Mouse (Mus musculus) intestine, postnatal 0 days (tissue): ENCODE data around the gene Gm813. TPM values are rescaled to one million over a fixed set of nuclear protein-coding genes. Genes with fewer than 3 reads are reported as not detected.

ENCODE experiments used
- ATAC-seq: fragments of 200-750 bp; cut with Nextera tagmentation; 2 replicates; pipeline ENCODE4 v1.8.0; 2017; ENCODE audit warnings: mild to moderate bottlenecking, moderate TSS enrichment, moderate library complexity
- H3K27ac ChIP-seq: fragments of 300-500 bp; sonication (generic); 2 replicates; pipeline ENCODE4 v1.5.1; 2014; ENCODE audit warnings: mild to moderate bottlenecking, low read depth, low read length, moderate library complexity
- H3K27me3 ChIP-seq: fragments of 300-500 bp; sonication (generic); replicated peaks from 2 replicates; pipeline ENCODE4 v1.6.1; 2014; ENCODE audit warnings: low read length, mixed read lengths; ENCODE audit not compliant: control insufficient read depth, insufficient read depth
- H3K36me3 ChIP-seq: fragments of 300-500 bp; sonication (generic); 2 replicates; pipeline ENCODE4 v1.6.1; 2014; ENCODE audit warnings: mild to moderate bottlenecking, moderate library complexity; ENCODE audit not compliant: control insufficient read depth, insufficient read depth
- H3K4me1 ChIP-seq: fragments of 300-500 bp; sonication (generic); replicated peaks from 2 replicates; pipeline ENCODE4 v1.6.1; 2014; ENCODE audit warnings: antibody characterized with exemption, low read length, mixed read lengths; ENCODE audit not compliant: control insufficient read depth, insufficient read depth
- H3K4me2 ChIP-seq: fragments of 300-500 bp; sonication (generic); replicated peaks from 2 replicates; pipeline ENCODE4 v1.6.1; 2014; ENCODE audit warnings: low read depth, mild to moderate bottlenecking, moderate library complexity
- H3K4me3 ChIP-seq: fragments of 300-500 bp; sonication (generic); 2 replicates; pipeline ENCODE4 v1.5.1; 2014; ENCODE audit warnings: low read depth, low read length
- H3K9ac ChIP-seq: fragments of 300-500 bp; sonication (generic); 2 replicates; pipeline ENCODE4 v1.6.1; 2014; ENCODE audit warnings: mild to moderate bottlenecking, low read depth, low read length
- H3K9me3 ChIP-seq: fragments of 300-500 bp; sonication (generic); 2 replicates; pipeline ENCODE4 v1.6.1; 2016; ENCODE audit warnings: mixed run types; ENCODE audit not compliant: control insufficient read depth
- CTCF ChIP-seq: sonication (generic); IDR thresholded peaks from 2 replicates; pipeline ENCODE4 v1.5.1; 2016; ENCODE audit warnings: low read depth, mild to moderate bottlenecking, control low read depth, antibody characterized with exemption, moderate library complexity
- WGBS: fragments of 180-500 bp; shearing (Covaris S2); extraction: QIAGEN DNeasy Blood & Tissue Kit; methylation state at CpG from one replicate; pipeline ENCODE4 v1.1.7; 2014; 5-methylcytosine and 5-hydroxymethylcytosine counted together
- polyA plus RNA-seq: library from polyadenylated mRNA; unstranded; fragments of >200 nt; fragmentation: Nextera tagmentation; extraction: Ambion mirVana; gene quantifications from 2 replicates; pipeline ENCODE4 v1.2.1, GENCODE M21; 2015

Gm813 gene
- polyA plus RNA-seq, 1 experiment from 2014 or later, result not detected

DNA sequence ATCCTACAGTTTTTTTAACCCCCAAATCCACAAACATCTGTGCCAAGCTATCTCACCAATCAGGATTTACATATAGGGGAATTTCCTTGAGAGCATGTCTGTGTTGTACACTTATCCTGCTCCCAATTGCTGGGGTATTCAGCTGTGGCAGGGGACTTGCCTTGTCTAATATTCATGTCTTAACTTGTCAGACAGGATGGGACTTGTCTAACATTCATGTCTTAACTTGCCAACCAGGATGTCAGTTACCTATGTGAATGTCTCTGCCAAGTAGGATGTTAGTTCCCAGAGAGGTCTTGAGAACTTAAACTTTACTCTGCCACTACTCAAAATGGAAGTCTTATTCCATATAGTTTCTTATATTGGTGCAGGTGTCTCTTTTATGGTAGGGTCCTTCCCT lies 27.3 kb downstream of the Gm813 start:
- peaks cover 10% of the 10 kb centered on the region; the same call in 1 of the 2 replicates for H3K9me3 ChIP-seq

DNA sequence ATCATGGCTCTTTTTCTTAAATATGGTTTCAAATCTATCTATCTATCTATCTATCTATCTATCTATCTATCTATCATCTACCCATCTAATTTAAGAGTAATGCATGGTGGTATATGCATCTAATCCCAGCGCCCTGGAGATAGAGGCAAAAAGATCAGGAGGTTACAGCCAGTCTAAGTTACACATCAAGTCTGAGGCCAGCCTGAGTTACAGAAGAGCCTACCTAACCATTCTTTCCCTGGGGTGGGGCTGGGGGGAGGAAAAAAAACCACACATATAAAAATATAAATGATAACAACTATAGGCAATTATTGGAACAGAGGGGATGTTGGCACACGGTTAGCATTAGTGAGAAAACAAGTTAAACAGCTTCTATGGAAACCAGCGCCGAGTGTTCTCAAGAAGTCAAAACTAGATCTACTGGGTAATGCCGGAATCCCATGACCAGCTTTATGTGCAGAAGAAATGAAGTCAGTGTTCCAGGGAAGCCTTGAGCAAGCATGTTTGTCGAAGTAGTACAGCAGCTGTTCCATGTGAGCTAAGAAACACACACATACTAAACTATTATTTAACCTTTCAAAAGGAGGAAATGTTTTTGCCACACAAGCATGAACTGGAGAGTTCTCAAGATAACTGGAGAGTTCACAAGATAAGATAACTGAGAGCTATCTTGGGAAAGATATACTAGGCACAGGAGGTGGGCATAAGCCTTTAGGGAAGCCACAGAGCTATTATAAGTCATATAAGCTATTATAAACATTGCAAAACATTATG lies 42.6 kb downstream of the Gm813 start:
- Histone ChIP-seq H3K4me3 (no peak overlapping the region), H3K4me2 (no peak overlapping the region), H3K27me3 (no peaks in the 10 kb centered on the region), H3K9ac (no peak overlapping the region), H3K4me1 (no peaks in the 10 kb centered on the region), H3K9me3 (no peaks in the 10 kb centered on the region), H3K36me3 (no peaks in the 10 kb centered on the region), H3K27ac (peak overlapping the region; percentile 16; the same call in 1 of the 2 replicates)
- peak; percentile 92 for ATAC-seq
- TF ChIP-seq CTCF, result no peak
- 42% methylated on average over 6 of the region's 6 CpGs for WGBS

More for the DNA sequence above, 27.3 kb downstream of the Gm813 start:
- no peak overlapping the region for H3K27ac ChIP-seq
- no peak overlapping the region for H3K4me2 ChIP-seq
- H3K27me3 ChIP-seq, result no peaks in the 10 kb centered on the region
- TF ChIP-seq CTCF, result no peak
- no peak for ATAC-seq
- no peaks in the 10 kb centered on the region for H3K36me3 ChIP-seq
- H3K4me1 ChIP-seq, result no peaks in the 10 kb centered on the region
- no peak overlapping the region for H3K4me3 ChIP-seq
- H3K9ac ChIP-seq, result no peak overlapping the region

DNA sequence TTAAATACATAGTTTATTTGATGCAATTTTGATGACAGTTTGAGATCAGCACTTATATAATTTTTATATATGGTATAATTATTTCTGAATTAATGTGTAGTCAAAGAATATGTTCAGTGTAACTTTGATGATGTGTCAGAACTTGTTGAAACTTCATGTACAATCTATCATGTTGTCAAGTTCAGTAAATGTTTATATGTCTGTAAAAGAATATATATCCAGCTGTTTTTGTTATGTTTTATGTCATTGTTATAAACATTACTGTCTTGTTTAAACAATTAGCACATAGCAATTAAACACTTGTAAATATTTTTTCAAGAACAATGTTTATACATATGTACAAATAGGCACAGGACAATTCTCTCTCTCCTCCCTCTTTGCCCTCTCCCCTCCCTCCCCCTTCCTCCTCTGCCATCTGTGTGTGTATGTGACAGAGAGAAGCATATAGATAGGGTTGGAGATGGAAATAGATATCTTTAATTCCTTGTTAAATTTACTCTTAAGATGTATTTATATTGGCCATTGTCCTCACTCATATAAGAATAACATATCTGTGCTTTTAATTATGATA lies 46.0 kb downstream of the Gm813 start:
- Histone ChIP-seq H3K9ac (no peak overlapping the region), H3K27me3 (no peaks in the 10 kb centered on the region), H3K36me3 (no peaks in the 10 kb centered on the region), H3K27ac (no peak overlapping the region), H3K4me1 (no peaks in the 10 kb centered on the region), H3K4me2 (no peak overlapping the region), H3K4me3 (no peak overlapping the region), H3K9me3 (no peaks in the 10 kb centered on the region)
- no peak for TF ChIP-seq CTCF
- no peak for ATAC-seq

Other genes starting within 250 kb of the Gm813 start
- gene Dcbld2, start 208.5 kb downstream of the Gm813 start, polyA plus RNA-seq, result 2.2 and 2.6 TPM in 2 replicates
- 32.5 and 32.6 TPM in 2 replicates for gene St3gal6, start 92.7 kb downstream of the Gm813 start, polyA plus RNA-seq
- gene E330017A01Rik, start 21.8 kb upstream of the Gm813 start, polyA plus RNA-seq, result not detected in 2 replicates
- 54.5 and 56.7 TPM in 2 replicates for gene Cpox, start 53.3 kb upstream of the Gm813 start, polyA plus RNA-seq
- gene Gpr15, start 102.1 kb upstream of the Gm813 start, polyA plus RNA-seq, result 0.20 and 0.34 TPM in 2 replicates
- 86.0 and 86.1 TPM in 2 replicates for gene Cldnd1, start 110.9 kb upstream of the Gm813 start, polyA plus RNA-seq
- not detected in 2 replicates for gene Olfr172, start 146.2 kb upstream of the Gm813 start, polyA plus RNA-seq
- not detected in 2 replicates for gene Olfr173, start 183.3 kb upstream of the Gm813 start, polyA plus RNA-seq
- not detected in 2 replicates for gene Olfr175-ps1, start 209.8 kb upstream of the Gm813 start, polyA plus RNA-seq